Mouse (Mus musculus) frontal cortex, postnatal 14 days (tissue): Measurements from ENCODE around the gene Ccdc85c.

ENCODE experiments used
- DNase-seq, 2 experiments: peaks; one replicate each; pipeline ENCODE4 v3.0.0; 2022; ENCODE audit warnings: low spot score in 2 of 2

Ccdc85c gene

GRCm38 (mm10) chr12:108178331-108179245, 96.6 kb downstream of the Ccdc85c start:
- peak; percentile 49 to 52 for DNase-seq

GRCm38 (mm10) chr12:108176366-108176765, 98.9 kb downstream of the Ccdc85c start:
- no peak for DNase-seq

GRCm38 (mm10) chr12:108174606-108175505, 100.4 kb downstream of the Ccdc85c start:
- DNase-seq, result no peak

- DNase-seq, result no peak
These were observed 102.6 kb downstream of the Ccdc85c start for GRCm38 (mm10) chr12:108172639-108173038.

- no peak for DNase-seq
These were observed 103.9 kb downstream of the Ccdc85c start for GRCm38 (mm10) chr12:108171336-108171735.

- no peak for DNase-seq
These were observed 104.8 kb downstream of the Ccdc85c start for GRCm38 (mm10) chr12:108170467-108170866.

- no peak for DNase-seq
These were observed 106.3 kb downstream of the Ccdc85c start for GRCm38 (mm10) chr12:108168909-108169308.

GRCm38 (mm10) chr12:108163706-108164105, 111.5 kb downstream of the Ccdc85c start:
- DNase-seq, result no peak

- peak in 1 of 2 experiments; percentile 18 for DNase-seq
These were observed 113.2 kb downstream of the Ccdc85c start for GRCm38 (mm10) chr12:108162036-108162435.

GRCm38 (mm10) chr12:108159863-108160262, 115.4 kb downstream of the Ccdc85c start:
- DNase-seq, result no peak
